Mouse (Mus musculus) hematopoietic stem cell, adult 5-6 weeks (primary cell): ENCODE data around the gene Megf11. TPM values are rescaled to one million over a fixed set of nuclear protein-coding genes. Genes with fewer than 3 reads are reported as not detected.

Source experiments
- ATAC-seq, 2 experiments: fragments of 125-278 bp in 1 of 2; replicated peaks in 1 of 2; 2 replicates each; pipeline ENCODE4 v1.8.0; 2016 to 2017; ENCODE audit warnings: inconsistent platforms in 2 of 2, mild to moderate bottlenecking in 2 of 2, moderate number of reproducible peaks in 2 of 2, low read depth in 1 of 2, moderate TSS enrichment in 1 of 2; ENCODE audit not compliant: low FRiP score in 2 of 2, poor library complexity in 2 of 2, severe bottlenecking in 2 of 2, insufficient read depth in 1 of 2, low TSS enrichment in 1 of 2
- total RNA-seq: library from RNA; stranded (forward); fragments of 172-1452, 232-1000 nt; gene quantifications from 2 replicates; pipeline ENCODE4 v1.2.3, GENCODE M21; 2017

Megf11 gene
- total RNA-seq, 1 experiment from 2014 or later = not detected

DNA sequence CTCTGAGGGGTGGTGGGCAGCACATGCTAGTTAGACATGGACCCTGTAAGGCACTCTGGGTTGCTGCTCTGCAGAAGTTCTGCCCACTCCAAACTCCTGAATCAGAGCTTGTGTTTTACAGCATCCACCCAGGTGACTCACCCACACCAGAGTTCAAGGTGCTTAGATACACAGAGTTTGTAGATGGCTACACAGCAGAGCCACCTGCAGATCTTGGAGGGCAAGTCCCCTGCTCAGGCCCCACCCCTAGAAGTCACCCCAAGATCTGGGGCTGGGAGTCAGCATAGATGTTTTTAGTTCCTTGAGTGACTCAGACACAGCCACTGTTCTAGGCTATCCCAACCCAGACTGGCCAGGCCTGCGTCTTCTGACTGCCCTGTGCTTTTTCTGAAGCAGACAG lies 217.5 kb downstream of the Megf11 start:
- ATAC-seq = no peak

DNA sequence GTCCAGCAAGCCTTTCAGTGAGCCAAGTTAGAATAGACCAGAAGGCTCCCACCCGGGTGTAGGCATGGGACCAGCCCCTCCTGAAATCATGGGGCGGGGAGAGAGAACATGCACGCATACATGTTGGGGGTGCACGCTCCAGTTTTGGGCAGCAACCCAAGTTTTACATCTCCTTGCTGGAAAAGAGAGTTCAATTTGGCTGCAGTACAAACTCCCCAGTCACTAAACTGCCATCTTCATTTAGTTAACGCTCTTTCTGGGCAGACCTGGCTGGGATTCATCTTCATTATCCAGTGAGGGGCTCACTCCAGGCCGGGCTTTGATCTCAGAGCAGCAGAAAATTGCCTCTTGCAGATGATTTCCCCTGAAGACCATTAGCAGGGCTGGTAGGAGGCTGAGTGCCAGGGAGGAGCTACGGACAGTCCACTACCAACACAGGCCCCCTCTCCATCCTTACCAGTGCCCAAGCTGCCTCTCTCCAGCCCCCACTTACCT lies 218.8 kb downstream of the Megf11 start:
- no peak for ATAC-seq

GRCm38 (mm10) chr9:64605077-64605714 lies 219.8 kb downstream of the Megf11 start:
- no peak for ATAC-seq

DNA sequence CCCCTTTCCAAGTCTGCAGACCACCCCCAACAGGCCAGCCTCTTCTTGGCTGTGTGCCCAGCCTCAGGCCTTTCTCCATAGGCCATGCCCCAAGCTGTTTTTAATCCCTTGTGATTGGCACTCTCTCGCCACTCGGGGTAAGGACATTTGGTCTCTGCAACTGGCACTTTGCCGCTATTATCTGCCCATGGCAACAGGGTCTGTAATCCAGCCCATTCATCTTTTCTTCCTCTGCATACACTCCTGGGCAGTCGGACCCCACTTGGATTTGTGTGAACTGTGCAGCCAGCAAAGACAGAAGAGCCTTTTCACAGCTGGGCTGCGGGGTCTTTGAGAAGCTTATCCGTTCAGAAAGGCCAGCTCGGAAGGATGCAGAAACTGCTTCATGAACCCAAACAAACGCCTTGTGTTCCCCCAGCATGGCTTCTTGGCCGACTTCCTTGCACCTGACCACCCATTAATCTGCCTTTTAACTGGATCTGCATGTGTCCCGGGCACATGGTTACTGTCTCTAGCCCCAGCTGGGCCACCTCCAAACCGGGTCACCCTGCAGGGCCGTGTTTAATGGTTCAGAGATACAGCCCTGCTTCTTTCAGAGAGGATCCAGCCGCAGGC lies 220.4 kb downstream of the Megf11 start:
- no peak for ATAC-seq

DNA sequence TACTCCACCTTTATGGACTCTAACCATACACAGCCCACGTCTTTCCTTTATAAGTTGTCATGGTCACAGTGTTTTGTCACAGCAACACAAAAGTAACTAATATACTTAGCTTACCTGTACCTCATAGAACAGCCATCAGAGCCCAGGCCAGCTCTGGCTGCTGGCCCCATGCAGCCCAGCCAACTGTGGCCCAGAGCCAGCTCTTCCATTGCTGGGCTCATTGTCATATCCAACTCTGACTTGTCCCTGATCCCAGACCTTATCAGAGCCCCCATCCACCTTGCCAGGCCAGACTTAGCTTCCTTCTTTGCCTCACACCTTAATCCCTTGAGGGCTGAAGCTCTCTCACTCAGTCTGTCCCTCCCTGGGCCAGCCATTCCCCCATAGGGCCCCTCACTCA lies 221.6 kb downstream of the Megf11 start:
- no peak for ATAC-seq

DNA sequence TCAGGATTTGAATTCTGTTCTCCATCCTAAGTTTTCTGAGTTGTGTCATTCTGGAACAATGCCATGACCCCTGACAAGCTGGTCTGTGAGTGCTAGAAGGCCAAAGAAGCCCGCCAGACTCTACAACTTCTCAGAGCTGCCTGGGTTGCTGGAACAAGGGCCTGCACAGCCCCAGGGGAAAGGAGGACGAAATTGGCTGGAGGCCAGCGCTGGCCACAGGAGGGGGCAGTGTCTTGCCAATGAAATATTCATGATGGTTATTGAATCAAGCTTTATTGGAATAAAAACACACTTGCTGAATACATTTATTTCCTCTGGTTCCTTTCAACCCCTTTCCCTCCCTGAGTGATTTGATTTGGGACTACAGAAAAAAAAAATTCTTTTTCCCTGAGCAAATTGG lies 224.1 kb downstream of the Megf11 start:
- no peak for ATAC-seq

DNA sequence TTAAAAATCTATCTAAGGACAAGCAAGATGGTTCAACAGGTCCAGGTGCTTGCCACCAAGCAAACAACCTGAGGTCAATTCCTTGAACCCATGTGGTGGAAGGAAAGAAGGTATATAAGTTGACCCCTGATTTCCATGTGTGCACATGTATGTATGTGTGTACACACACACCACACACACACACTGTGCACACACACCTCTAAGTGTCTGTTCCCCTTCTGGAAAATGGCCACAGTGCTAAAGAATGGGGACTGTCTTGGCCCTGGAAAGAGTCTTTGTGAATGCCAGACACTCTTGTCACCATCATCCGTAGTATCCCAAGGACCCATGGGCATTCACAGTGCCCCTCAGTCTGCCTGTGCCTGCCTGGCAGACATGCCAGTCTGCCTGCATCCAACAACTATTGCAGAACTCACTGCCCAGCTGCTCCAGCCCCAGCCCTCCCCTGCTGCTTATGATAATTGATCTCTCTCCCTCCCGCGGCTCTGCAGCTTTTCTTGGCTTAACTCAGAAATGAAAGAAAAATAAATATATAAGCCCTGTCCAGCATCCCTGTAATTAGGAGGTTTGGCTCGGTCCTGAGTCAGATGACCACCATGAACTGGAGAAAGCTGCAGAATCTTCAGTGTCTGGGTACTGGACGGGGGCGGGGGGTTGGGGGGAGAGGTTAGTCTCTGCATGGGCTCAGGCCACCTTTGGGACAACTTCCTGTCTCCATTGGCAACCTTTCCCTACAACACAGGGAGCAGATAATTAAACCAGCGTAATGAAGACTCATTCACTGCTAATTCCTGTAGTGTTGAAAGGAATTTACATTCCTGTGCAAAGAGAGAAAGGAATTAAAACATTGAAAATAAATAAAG lies 226.9 kb downstream of the Megf11 start:
- ATAC-seq = no peak

DNA sequence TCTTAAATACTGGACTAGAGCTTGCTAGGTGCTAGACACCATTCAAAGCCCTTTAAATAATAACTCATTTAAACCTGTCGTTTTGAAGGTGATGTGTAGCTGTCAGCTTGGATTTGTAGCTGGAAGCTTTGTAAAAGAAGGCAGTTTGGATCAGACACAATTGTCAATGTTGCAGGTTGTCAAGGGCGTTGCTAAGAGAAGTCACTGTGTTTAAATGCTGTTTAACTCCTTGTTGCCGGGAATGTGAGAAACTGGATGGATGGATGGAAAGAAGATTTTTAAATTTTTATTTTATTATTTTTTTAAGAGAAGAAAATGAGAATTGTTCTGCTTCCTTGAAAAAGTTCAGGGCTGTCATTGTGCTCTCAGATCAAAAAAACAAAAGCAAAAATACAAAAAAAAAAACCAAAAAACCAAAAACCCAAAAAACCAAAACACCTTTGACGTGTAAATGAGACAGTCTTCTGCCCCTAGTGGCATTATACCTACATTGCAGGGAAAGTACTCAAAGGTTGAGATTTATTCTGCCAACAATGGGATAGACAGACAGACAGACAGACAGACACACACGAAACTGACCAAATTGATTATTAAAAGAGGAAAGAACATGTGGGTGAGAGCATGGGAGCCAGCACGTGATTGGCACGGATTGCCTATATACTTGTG lies 227.7 kb downstream of the Megf11 start:
- no peak for ATAC-seq

GRCm38 (mm10) chr9:64617413-64617812 lies 232.0 kb downstream of the Megf11 start:
- no peak for ATAC-seq

GRCm38 (mm10) chr9:64618433-64618832 lies 233.0 kb downstream of the Megf11 start:
- ATAC-seq = no peak

GRCm38 (mm10) chr9:64619440-64619839 lies 234.0 kb downstream of the Megf11 start:
- no peak for ATAC-seq

GRCm38 (mm10) chr9:64620596-64620995 lies 235.2 kb downstream of the Megf11 start:
- ATAC-seq = no peak

DNA sequence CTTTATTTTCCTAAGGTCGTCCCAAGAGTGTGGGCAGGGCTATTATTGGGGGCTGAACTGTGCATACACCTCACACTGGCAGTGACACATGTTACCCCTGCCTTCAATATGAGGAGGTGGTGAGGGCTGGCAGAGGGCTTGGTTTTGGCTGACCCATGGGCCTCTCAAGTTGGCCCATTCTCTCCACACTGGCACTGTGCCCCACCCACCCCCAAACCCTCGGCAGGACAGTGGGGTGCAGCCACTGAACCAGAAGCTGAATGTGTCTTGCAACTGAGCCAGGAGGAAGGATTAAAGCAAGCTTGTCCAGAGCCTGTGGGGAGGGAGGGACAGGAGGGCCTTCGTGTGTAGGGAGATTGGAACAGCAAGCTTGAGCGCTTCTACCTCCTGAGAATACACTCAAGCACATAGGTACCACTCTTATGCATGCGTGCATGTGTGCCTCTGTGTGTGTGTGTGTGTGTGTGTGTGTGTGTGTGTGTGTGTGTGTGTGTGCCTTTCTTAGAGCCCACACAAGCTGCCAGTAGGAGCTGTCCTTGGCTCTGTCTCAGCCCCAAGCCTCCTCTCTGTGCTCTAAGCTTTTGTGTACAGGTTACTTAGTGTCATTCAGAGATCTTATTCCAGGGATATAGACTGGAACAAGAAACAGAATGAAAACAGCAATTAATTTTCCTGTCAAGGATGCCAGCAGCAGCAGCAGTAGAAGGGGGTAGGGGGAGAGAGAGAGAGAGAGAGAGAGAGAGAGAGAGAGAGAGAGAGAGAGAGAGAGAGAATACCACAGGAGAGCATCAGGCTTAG lies 236.3 kb downstream of the Megf11 start:
- no peak for ATAC-seq

DNA sequence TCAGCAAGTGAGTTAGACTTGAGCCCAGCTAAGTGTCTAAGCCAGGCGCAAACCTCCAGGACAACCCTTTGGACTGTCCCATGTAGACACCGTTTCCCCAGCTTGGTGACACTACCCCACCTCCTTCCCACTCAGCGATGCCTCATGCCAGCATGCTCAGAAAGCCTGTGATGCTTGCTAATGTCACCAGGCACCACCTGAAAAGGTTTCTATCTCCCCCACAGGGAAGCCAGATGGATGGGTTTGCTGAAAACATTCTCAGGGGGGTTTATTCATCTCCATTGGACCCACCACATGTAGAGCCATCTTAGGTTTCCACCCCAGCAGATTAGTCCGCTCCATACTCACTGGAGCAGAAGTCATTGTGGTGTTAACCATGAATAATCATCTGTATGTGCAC lies 237.9 kb downstream of the Megf11 start:
- no peak for ATAC-seq

GRCm38 (mm10) chr9:64624536-64624935 lies 239.1 kb downstream of the Megf11 start:
- peak; percentile 34 to 53; a peak in 2 of 4 replicates for ATAC-seq

DNA sequence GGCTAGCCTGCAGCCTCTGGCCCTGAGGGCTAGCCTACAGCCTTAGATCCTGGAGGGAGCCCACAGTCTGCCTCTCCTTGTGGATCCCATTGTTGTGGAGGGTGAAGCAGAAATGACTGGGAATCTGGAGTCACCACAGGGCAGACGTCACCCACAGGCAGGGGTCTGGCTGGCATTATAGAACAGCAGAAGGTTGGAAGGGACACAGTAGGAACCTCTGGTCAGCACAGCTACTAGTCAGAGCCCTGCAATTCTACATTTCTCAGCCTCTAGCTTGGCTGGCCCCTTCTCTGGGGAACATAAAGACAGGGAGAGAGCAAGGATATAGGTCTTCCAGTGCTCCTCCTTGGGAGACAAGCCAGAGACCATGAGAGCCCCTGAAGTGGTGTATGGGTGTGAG lies 244.4 kb downstream of the Megf11 start:
- ATAC-seq = no peak

GRCm38 (mm10) chr9:64633169-64633568 lies 247.7 kb downstream of the Megf11 start:
- no peak for ATAC-seq
